Mouse (Mus musculus) frontal cortex, postnatal 25 days (tissue): ENCODE data around the gene Rundc1.
"Not testable (repeated sequence)": the region's sequence is repeated elsewhere in the genome, so short reads cannot be mapped to it uniquely, and the experiment has no call there.

Experiments
- DNase-seq, 2 experiments: peaks; one replicate each; pipeline ENCODE4 v3.0.0; 2022; ENCODE audit warnings: low spot score in 2 of 2

Gene Rundc1

GRCm38 (mm10) chr11:101465869-101466551, 41.1 kb downstream of the Rundc1 start, which contains the start of gene Vat1:
Gene Vat1 (minus strand): TSS chr11:101466230.
- DNase-seq, result no peak

GRCm38 (mm10) chr11:101466552-101466950, 41.7 kb downstream of the Rundc1 start:
- not testable (repeated sequence) for DNase-seq

- DNase-seq, result peak; percentile 46 to 54
These were observed 42.8 kb downstream of the Rundc1 start for GRCm38 (mm10) chr11:101467477-101468262.

GRCm38 (mm10) chr11:101468263-101468688, 43.4 kb downstream of the Rundc1 start:
- no peak for DNase-seq

GRCm38 (mm10) chr11:101468731-101469130, 43.8 kb downstream of the Rundc1 start:
- DNase-seq, result no peak

- no peak for DNase-seq
These were observed 44.3 kb downstream of the Rundc1 start for GRCm38 (mm10) chr11:101469155-101469554.

GRCm38 (mm10) chr11:101470206-101470605, 45.3 kb downstream of the Rundc1 start:
- no peak for DNase-seq

GRCm38 (mm10) chr11:101471926-101472325, 47.0 kb downstream of the Rundc1 start:
- no peak for DNase-seq

- DNase-seq, result no peak
These were observed 47.5 kb downstream of the Rundc1 start for GRCm38 (mm10) chr11:101472336-101472735.

GRCm38 (mm10) chr11:101473686-101474085, 48.8 kb downstream of the Rundc1 start:
- not testable (repeated sequence) for DNase-seq

GRCm38 (mm10) chr11:101474298-101474697, 49.4 kb downstream of the Rundc1 start:
- DNase-seq, result no peak

- not testable (repeated sequence) for DNase-seq
These were observed 51.5 kb downstream of the Rundc1 start for GRCm38 (mm10) chr11:101476361-101476760.

GRCm38 (mm10) chr11:101477194-101477551, 52.3 kb downstream of the Rundc1 start:
- DNase-seq, result no peak

GRCm38 (mm10) chr11:101477552-101478211, 52.8 kb downstream of the Rundc1 start:
- no peak for DNase-seq

- DNase-seq, result no peak
These were observed 54.3 kb downstream of the Rundc1 start for GRCm38 (mm10) chr11:101479171-101479635.

GRCm38 (mm10) chr11:101480912-101481311, 56.0 kb downstream of the Rundc1 start:
- DNase-seq, result no peak

GRCm38 (mm10) chr11:101483804-101484203, 58.9 kb downstream of the Rundc1 start:
- no peak for DNase-seq

GRCm38 (mm10) chr11:101484245-101484644, 59.4 kb downstream of the Rundc1 start:
- DNase-seq, result no peak

- no peak for DNase-seq
These were observed 59.9 kb downstream of the Rundc1 start for GRCm38 (mm10) chr11:101484814-101485213.
